Mouse (Mus musculus) CH12.LX (cell line): Measurements from ENCODE around the gene Kirrel3. TPM values are rescaled to one million over a fixed set of nuclear protein-coding genes. Genes with fewer than 3 reads are reported as not detected.

Experiments
- DNase-seq: peaks from one replicate; pipeline ENCODE4 v3.0.0-alpha.2; 2013; ENCODE audit errors: extremely low read depth
- H3K27ac ChIP-seq: 2 replicates; pipeline ENCODE4 v1.5.1; 2012; ENCODE audit warnings: low read depth, mild to moderate bottlenecking, control low read depth, moderate library complexity; ENCODE audit not compliant: insufficient read depth
- H3K27me3 ChIP-seq: replicated peaks from 2 replicates; pipeline ENCODE3; 2012; ENCODE audit warnings: inconsistent platforms
- H3K36me3 ChIP-seq, 2 experiments: replicated peaks in 1 of 2; 2 replicates each; pipeline versions ENCODE3 to v1.6.1; 2012; ENCODE audit warnings: inconsistent platforms in 1 of 2, low read length in 1 of 2, mild to moderate bottlenecking in 1 of 2, mixed read lengths in 1 of 2, moderate library complexity in 1 of 2; ENCODE audit not compliant: control insufficient read depth in 1 of 2, insufficient read depth in 1 of 2
- H3K4me1 ChIP-seq, 2 experiments: 2 replicates each; pipeline ENCODE4 v1.6.1; 2012; ENCODE audit warnings: inconsistent platforms in 1 of 2, moderate library complexity in 1 of 2; ENCODE audit not compliant: insufficient read depth in 2 of 2, control insufficient read depth in 1 of 2
- H3K4me2 ChIP-seq: 2 replicates; pipeline ENCODE4 v1.6.1; 2012; ENCODE audit warnings: low read depth, mild to moderate bottlenecking, control low read depth; ENCODE audit not compliant: poor library complexity, insufficient read depth, severe bottlenecking
- H3K4me3 ChIP-seq, 3 experiments: fragments of 150-350 bp in 1 of 3; sonication (generic) in 1 of 3; replicated peaks in 1 of 3; 2 replicates each; pipeline versions ENCODE3 to v1.5.1; 2011 to 2012; ENCODE audit warnings: low read depth in 2 of 3, low read length in 2 of 3, mild to moderate bottlenecking in 2 of 3, moderate library complexity in 2 of 3, control low read depth in 1 of 3, improper control_type of control experiment in 1 of 3, inconsistent platforms in 1 of 3, mixed read lengths in 1 of 3; ENCODE audit not compliant: poor library complexity in 1 of 3
- H3K79me2 ChIP-seq: replicated peaks from 2 replicates; pipeline ENCODE4 v1.6.1; 2012; ENCODE audit warnings: mild to moderate bottlenecking, moderate library complexity; ENCODE audit not compliant: control insufficient read depth, poor library complexity, insufficient read depth, severe bottlenecking; ENCODE audit errors: extremely low read depth
- H3K9ac ChIP-seq: 2 replicates; pipeline ENCODE4 v1.6.1; 2012; ENCODE audit warnings: low read depth, mild to moderate bottlenecking, control low read depth, moderate library complexity; ENCODE audit not compliant: insufficient read depth
- H3K9me3 ChIP-seq: replicated peaks from 2 replicates; pipeline ENCODE3; 2012; ENCODE audit warnings: low read length, inconsistent platforms, mixed read lengths
- BHLHE40 ChIP-seq: IDR thresholded peaks from 2 replicates; pipeline ENCODE4 v1.6.1; 2011; ENCODE audit warnings: mild to moderate bottlenecking, low read depth, low read length, improper control_type of control experiment
- CHD1 ChIP-seq: IDR thresholded peaks from 2 replicates; pipeline ENCODE4 v1.6.1; 2012; ENCODE audit warnings: low read depth, low read length, improper control_type of control experiment, inconsistent platforms
- CHD2 ChIP-seq: IDR thresholded peaks from 2 replicates; pipeline ENCODE4 v1.6.1; 2011; ENCODE audit warnings: low read length, improper control_type of control experiment
- ELF1 ChIP-seq: IDR thresholded peaks from 2 replicates; pipeline ENCODE4 v1.6.1; 2014; ENCODE audit warnings: low read depth, mild to moderate bottlenecking, inconsistent platforms, low read length, improper control_type of control experiment
- GABPA ChIP-seq: IDR thresholded peaks from 2 replicates; pipeline ENCODE4 v1.6.1; 2012; ENCODE audit warnings: low read depth, low read length, improper control_type of control experiment, inconsistent platforms; ENCODE audit not compliant: insufficient replicate concordance
- HCFC1 ChIP-seq: IDR thresholded peaks from 2 replicates; pipeline ENCODE4 v1.6.1; 2012; ENCODE audit warnings: low read depth, mild to moderate bottlenecking, inconsistent platforms, low read length, improper control_type of control experiment
- IRF4 ChIP-seq: IDR thresholded peaks from 2 replicates; pipeline ENCODE4 v1.6.1; 2014; ENCODE audit warnings: low read depth, mild to moderate bottlenecking, inconsistent platforms, low read length, improper control_type of control experiment
- JUND ChIP-seq: conservative IDR thresholded peaks from 2 replicates; pipeline ENCODE4 v1.6.1; 2011; ENCODE audit warnings: low read depth, low read length, improper control_type of control experiment
- MAX ChIP-seq: IDR thresholded peaks from 2 replicates; pipeline ENCODE4 v1.6.1; 2011; ENCODE audit warnings: low read length, improper control_type of control experiment
- MEF2A ChIP-seq: IDR thresholded peaks from 2 replicates; pipeline ENCODE4 v1.6.1; 2014; ENCODE audit warnings: low read depth, mild to moderate bottlenecking, inconsistent platforms, low read length, improper control_type of control experiment, borderline replicate concordance
- NRF1 ChIP-seq: IDR thresholded peaks from 2 replicates; pipeline ENCODE4 v1.6.1; 2014; ENCODE audit warnings: low read depth, mild to moderate bottlenecking, inconsistent platforms, low read length, improper control_type of control experiment, moderate library complexity
- POLR2A ChIP-seq: IDR thresholded peaks from 2 replicates; pipeline ENCODE4 v1.6.1; 2011; ENCODE audit warnings: low read depth, mild to moderate bottlenecking, improper control_type of control experiment, low read length
- RAD21 ChIP-seq: IDR thresholded peaks from 2 replicates; pipeline ENCODE4 v1.6.1; 2011; ENCODE audit warnings: low read depth, mild to moderate bottlenecking, low read length, improper control_type of control experiment, moderate library complexity
- RCOR1 ChIP-seq: conservative IDR thresholded peaks from 2 replicates; pipeline ENCODE4 v1.6.1; 2012; ENCODE audit warnings: low read depth, mild to moderate bottlenecking, inconsistent platforms, low read length, improper control_type of control experiment
- SIN3A ChIP-seq: IDR thresholded peaks from 2 replicates; pipeline ENCODE4 v1.6.1; 2012; ENCODE audit warnings: low read length, improper control_type of control experiment, inconsistent platforms
- TBP ChIP-seq: conservative IDR thresholded peaks from 2 replicates; pipeline ENCODE4 v1.6.1; 2011; ENCODE audit warnings: low read depth, low read length, improper control_type of control experiment
- TCF12 ChIP-seq: IDR thresholded peaks from 2 replicates; pipeline ENCODE4 v1.6.1; 2014; ENCODE audit warnings: low read depth, mild to moderate bottlenecking, inconsistent platforms, low read length, improper control_type of control experiment
- USF2 ChIP-seq: conservative IDR thresholded peaks from 2 replicates; pipeline ENCODE4 v1.6.1; 2011; ENCODE audit warnings: low read depth, low read length, improper control_type of control experiment
- ZMIZ1 ChIP-seq: IDR thresholded peaks from 2 replicates; pipeline ENCODE4 v1.6.1; 2012; ENCODE audit warnings: low read depth, mild to moderate bottlenecking, inconsistent platforms, low read length, improper control_type of control experiment
- ZNF384 ChIP-seq: IDR thresholded peaks from 2 replicates; pipeline ENCODE4 v1.6.1; 2012; ENCODE audit warnings: low read depth, low read length, improper control_type of control experiment, inconsistent platforms
- dilution Hi-C: fragments of 300-500 bp; cut with MboI; formaldehyde crosslinking; loops from 2 replicates; pipeline ENCODE4 v1.14.3; 2020; ENCODE audit warnings: low sequenced_read_pairs; ENCODE audit not compliant: extremely low pct_unique_long_range_greater_than_20kb, extremely low pct_ligation_motif_present
- in situ Hi-C: fragments of 300-500 bp; cut with MboI; formaldehyde crosslinking; loops from 3 replicates; pipeline ENCODE4 v1.14.3; 2019; ENCODE audit warnings: low sequenced_read_pairs, low pct_ligation_motif_present, low pct_unique_long_range_greater_than_20kb, mixed read lengths
- polyA plus RNA-seq: library from polyadenylated mRNA; unstranded; fragments of >175 nt; gene quantifications from 2 replicates; pipeline ENCODE4 v1.2.1, GENCODE M21; 2012; ENCODE audit warnings: low read depth; ENCODE audit not compliant: insufficient read length
- total RNA-seq, 2 experiments: library from RNA; depleted of rRNA; stranded (reverse); fragments of 300-350 nt in 1 of 2; fragments of >200 nt in 1 of 2; gene quantifications; 2 replicates each; pipeline ENCODE4 v1.2.3; 2012 to 2014

Kirrel3 gene
- total and polyA plus RNA-seq, 3 experiments = not detected

- H3K79me2 ChIP-seq = no peaks in the 10 kb centered on the region
- no peak for TF ChIP-seq SIN3A
- no peak for TF ChIP-seq TCF12
- no peak for TF ChIP-seq MAX
- no peak for DNase-seq
- H3K27me3 ChIP-seq = peaks cover 71% of the 10 kb centered on the region
- no peak overlapping the region for H3K27ac ChIP-seq
- in situ Hi-C loops (no loop called here), dilution Hi-C loops (no loop called here)
- no peaks in the 10 kb centered on the region for H3K36me3 ChIP-seq
- H3K4me2 ChIP-seq = no peak overlapping the region
- no peaks in the 10 kb centered on the region for H3K9me3 ChIP-seq
- H3K4me1 ChIP-seq = no peaks in the 10 kb centered on the region
- H3K4me3 ChIP-seq = no peak overlapping the region
- H3K9ac ChIP-seq = no peak overlapping the region
Observed at GRCm38 (mm10) chr9:34918976-34919375, 433.3 kb downstream of the Kirrel3 start.

- peaks cover 71% of the 10 kb centered on the region for H3K27me3 ChIP-seq
- no peak overlapping the region for H3K4me3 ChIP-seq
- no peaks in the 10 kb centered on the region for H3K79me2 ChIP-seq
- in situ Hi-C loops (no loop called here), dilution Hi-C loops (no loop called here)
- H3K27ac ChIP-seq = no peak overlapping the region
- H3K9ac ChIP-seq = no peak overlapping the region
- H3K36me3 ChIP-seq = no peaks in the 10 kb centered on the region
- no peak overlapping the region for H3K4me2 ChIP-seq
- no peaks in the 10 kb centered on the region for H3K9me3 ChIP-seq
- TF ChIP-seq CHD1 (no peak), MEF2A (no peak), POLR2A (no peak), CHD2 (no peak), GABPA (no peak), HCFC1 (no peak), USF2 (no peak), NRF1 (no peak), ZMIZ1 (no peak), JUND (no peak), RAD21 (no peak), IRF4 (no peak), BHLHE40 (no peak), TBP (no peak), RCOR1 (no peak), ELF1 (no peak), ZNF384 (no peak)
- H3K4me1 ChIP-seq = no peaks in the 10 kb centered on the region
- no peak for DNase-seq
Observed at GRCm38 (mm10) chr9:34920116-34920515, 434.4 kb downstream of the Kirrel3 start.
